Mouse (Mus musculus) heart, adult 2 months (tissue): ENCODE measurements at regions not wholly inside any gene's neighbourhood (a gene's known extent, or its start where the extent isn't known, plus 50 kb on each side); places are given as distances from the start of the nearest gene placed in this dataset.

Source experiments
- DNase-seq, 2 experiments: peaks; one replicate each; pipeline ENCODE4 v3.0.0; 2021
- H3K27ac ChIP-seq: fragments of 200-600 bp; 2 replicates; pipeline ENCODE4 v1.8.1; 2022
- H3K27me3 ChIP-seq: fragments of 200-500 bp; 2 replicates; pipeline ENCODE4 v1.6.1; 2012; ENCODE audit warnings: mild to moderate bottlenecking, low read length, inconsistent platforms, mixed read lengths; ENCODE audit not compliant: control insufficient read depth, insufficient read depth
- H3K36me3 ChIP-seq: fragments of 200-500 bp; 2 replicates; pipeline ENCODE4 v1.6.1; 2012; ENCODE audit warnings: low read length, inconsistent platforms; ENCODE audit not compliant: control insufficient read depth, insufficient read depth
- H3K4me1 ChIP-seq: fragments of 200-500 bp; 2 replicates; pipeline ENCODE4 v1.6.1; 2011; ENCODE audit warnings: low read length; ENCODE audit not compliant: control insufficient read depth, insufficient read depth
- H3K4me3 ChIP-seq: fragments of 200-600 bp; 2 replicates; pipeline ENCODE4 v1.8.1; 2022
- H3K79me2 ChIP-seq: fragments of 200-500 bp; replicated peaks from 2 replicates; pipeline ENCODE4 v1.6.1; 2012; ENCODE audit warnings: mild to moderate bottlenecking, inconsistent platforms, low read length, moderate library complexity, mixed read lengths; ENCODE audit not compliant: control insufficient read depth, insufficient read depth
- H3K9ac ChIP-seq: fragments of 200-500 bp; 2 replicates; pipeline ENCODE4 v1.6.1; 2012; ENCODE audit warnings: low read depth, mild to moderate bottlenecking, control low read depth, inconsistent platforms, low read length, mixed read lengths
- CTCF ChIP-seq: fragments of 200-600 bp; IDR thresholded peaks from 2 replicates; pipeline ENCODE4 v1.8.1; 2022; ENCODE audit warnings: antibody characterized with exemption, mild to moderate bottlenecking, moderate library complexity
- EP300 ChIP-seq: fragments of 200-500 bp; IDR thresholded peaks from 2 replicates; pipeline ENCODE4 v1.6.1; 2011; ENCODE audit warnings: low read depth, low read length, control low read depth; ENCODE audit not compliant: insufficient read depth
- POLR2A ChIP-seq: fragments of 200-500 bp; IDR thresholded peaks from 2 replicates; pipeline ENCODE4 v1.6.1; 2011; ENCODE audit warnings: mild to moderate bottlenecking, low read depth, low read length, control low read depth; ENCODE audit not compliant: insufficient read depth
- WGBS: fragments of 180-500 bp; shearing (Covaris S2); methylation state at CpG from one replicate; pipeline ENCODE4 v1.1.7; 2018; 5-methylcytosine and 5-hydroxymethylcytosine counted together
- intact Hi-C: fragments of 180-260 bp; cut with DNase I; formaldehyde crosslinking; loops from one replicate; pipeline ENCODE4 v1.15.1; 2025

- Histone ChIP-seq H3K36me3 (no peaks in the 10 kb centered on the region), H3K27ac (no peak overlapping the region), H3K27me3 (no peaks in the 10 kb centered on the region; the same call in 1 of the 2 replicates), H3K4me3 (no peak overlapping the region), H3K79me2 (no peaks in the 10 kb centered on the region), H3K9ac (no peak overlapping the region), H3K4me1 (no peaks in the 10 kb centered on the region)
- DNase-seq, result no peak
- intact Hi-C loops, result no loop called here
- TF ChIP-seq CTCF, result no peak
- TF ChIP-seq POLR2A, result no peak
- TF ChIP-seq EP300, result no peak
- WGBS, result 12% methylated on average over 1 of the region's 1 CpGs
These were observed 60.1 kb upstream of the Kcnj6 start for GRCm38 (mm10) chr16:95057596-95057995.

- Histone ChIP-seq H3K4me1 (no peaks in the 10 kb centered on the region), H3K4me3 (no peak overlapping the region), H3K36me3 (no peaks in the 10 kb centered on the region), H3K9ac (no peak overlapping the region), H3K27me3 (no peaks in the 10 kb centered on the region), H3K79me2 (no peaks in the 10 kb centered on the region), H3K27ac (no peak overlapping the region)
- WGBS, result 75% methylated on average over 6 of the region's 6 CpGs
- no peak for DNase-seq
- intact Hi-C loops, result no loop called here
- no peak for TF ChIP-seq EP300
- TF ChIP-seq CTCF, result no peak
- no peak for TF ChIP-seq POLR2A
These were observed 66.9 kb upstream of the Kcnj6 start for GRCm38 (mm10) chr16:95064423-95064822.

- Histone ChIP-seq H3K4me1 (no peaks in the 10 kb centered on the region), H3K9ac (no peak overlapping the region), H3K36me3 (no peaks in the 10 kb centered on the region), H3K27ac (no peak overlapping the region), H3K4me3 (no peak overlapping the region), H3K79me2 (no peaks in the 10 kb centered on the region), H3K27me3 (no peaks in the 10 kb centered on the region)
- DNase-seq, result no peak
- no peak for TF ChIP-seq CTCF
- intact Hi-C loops, result no loop called here
- WGBS, result 78% methylated on average over 3 of the region's 3 CpGs
These were observed 69.2 kb upstream of the Kcnj6 start for GRCm38 (mm10) chr16:95066687-95067086.

GRCm38 (mm10) chr16:95092471-95093221 lies 95.1 kb upstream of the Kcnj6 start:
- no peak overlapping the region for H3K4me3 ChIP-seq
- no peak for DNase-seq
- no peaks in the 10 kb centered on the region for H3K79me2 ChIP-seq
- 67% methylated on average over 6 of the region's 6 CpGs for WGBS
- H3K36me3 ChIP-seq, result no peaks in the 10 kb centered on the region
- no peaks in the 10 kb centered on the region for H3K4me1 ChIP-seq
- TF ChIP-seq EP300, result no peak
- no peaks in the 10 kb centered on the region for H3K27me3 ChIP-seq
- intact Hi-C loops, result no loop called here
- H3K9ac ChIP-seq, result no peak overlapping the region
- H3K27ac ChIP-seq, result no peak overlapping the region

- intact Hi-C loops, result no loop called here
- WGBS, result 22% methylated on average over 10 of the region's 10 CpGs
- DNase-seq, result peak; percentile 6 to 28
- no peak overlapping the region for H3K9ac ChIP-seq
- no peaks in the 10 kb centered on the region for H3K27me3 ChIP-seq
- no peak overlapping the region for H3K4me3 ChIP-seq
- TF ChIP-seq EP300 (no peak), CTCF (no peak), POLR2A (no peak)
- H3K36me3 ChIP-seq, result no peaks in the 10 kb centered on the region
- H3K4me1 ChIP-seq, result no peaks in the 10 kb centered on the region
- H3K79me2 ChIP-seq, result no peaks in the 10 kb centered on the region
- no peak overlapping the region for H3K27ac ChIP-seq
These were observed 96.3 kb upstream of the Kcnj6 start for GRCm38 (mm10) chr16:95093753-95094152.

- Histone ChIP-seq H3K4me1 (no peaks in the 10 kb centered on the region), H3K9ac (no peak overlapping the region), H3K36me3 (no peaks in the 10 kb centered on the region), H3K27ac (no peak overlapping the region), H3K79me2 (no peaks in the 10 kb centered on the region), H3K27me3 (no peaks in the 10 kb centered on the region), H3K4me3 (no peak overlapping the region)
- 64% methylated on average over 9 of the region's 9 CpGs for WGBS
- intact Hi-C loops, result no loop called here
- no peak for DNase-seq
- TF ChIP-seq POLR2A (no peak), CTCF (no peak), EP300 (no peak)
These were observed 103.5 kb upstream of the Kcnj6 start for GRCm38 (mm10) chr16:95100954-95101353.
